Mouse (Mus musculus) urinary bladder, postnatal 10 days (tissue): Measurements from ENCODE around the gene Dcst1.

Experiments used
- DNase-seq: peaks from one replicate; pipeline ENCODE4 v3.0.0; 2022; ENCODE audit warnings: low spot score

The Dcst1 gene

DNA sequence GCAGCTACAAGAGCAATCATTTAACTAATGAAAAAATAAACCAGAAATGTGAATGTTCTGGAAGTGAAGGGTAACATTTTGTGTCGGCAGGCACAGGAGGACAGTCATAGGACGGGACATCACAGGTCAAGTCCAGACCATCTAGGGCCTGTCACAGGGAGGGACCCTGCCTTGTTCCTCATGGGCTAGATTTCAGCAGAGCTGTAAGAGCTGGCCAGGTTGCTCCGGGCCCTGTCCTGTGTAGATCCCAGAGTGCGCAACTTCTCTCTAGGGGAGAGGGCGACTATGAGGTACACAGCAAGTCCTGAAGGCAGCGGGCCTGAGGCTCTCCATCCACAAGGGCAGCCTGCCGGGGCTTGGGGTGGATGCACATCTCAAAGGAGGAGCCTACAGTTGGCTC, 3.4 kb downstream of the Dcst1 start, which contains the start of gene Dcst2:
Gene Dcst2, plus strand, starts transcription at position 301 of the 400 bp plus-strand sequence.
- DNase-seq: no peak

DNA sequence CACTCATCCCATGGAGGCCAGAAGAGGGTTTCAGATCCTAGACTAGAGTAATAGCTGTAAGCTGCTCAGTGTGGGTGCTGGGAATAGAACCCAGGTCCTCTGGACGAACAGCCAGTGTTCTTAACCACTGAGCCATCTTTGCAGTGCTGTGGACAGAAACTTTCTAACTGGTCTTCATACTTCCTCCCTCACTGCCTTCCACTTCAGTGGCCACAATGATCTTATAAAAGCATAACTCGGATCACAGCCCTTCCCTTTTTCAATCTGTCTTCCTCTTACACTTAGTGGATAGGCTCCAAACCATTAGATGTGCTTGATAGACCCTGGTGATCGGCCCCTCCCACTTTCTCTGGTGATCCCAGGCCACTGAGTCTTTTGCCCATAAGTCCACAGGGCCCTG, 4.8 kb downstream of the Dcst1 start:
- DNase-seq: no peak

DNA sequence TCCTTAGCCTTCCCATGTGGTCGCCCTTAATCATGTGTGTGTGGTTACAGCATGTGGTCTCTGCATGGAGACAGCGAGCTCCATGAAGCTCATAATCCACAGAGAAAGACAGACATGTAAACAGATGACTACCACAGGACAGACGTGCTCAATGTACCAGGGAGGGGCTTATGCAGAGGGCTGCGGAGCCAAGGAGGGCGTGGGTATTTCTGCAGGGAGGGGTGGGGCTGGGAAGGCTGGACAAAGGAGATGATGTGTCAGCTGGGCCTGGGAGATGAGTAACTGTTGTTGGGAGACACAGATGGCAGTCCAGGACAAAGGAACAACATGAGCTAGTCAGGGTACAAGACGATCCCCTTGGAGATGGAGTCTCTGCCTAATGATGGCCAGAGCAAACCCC, 5.4 kb downstream of the Dcst1 start:
- DNase-seq: no peak

DNA sequence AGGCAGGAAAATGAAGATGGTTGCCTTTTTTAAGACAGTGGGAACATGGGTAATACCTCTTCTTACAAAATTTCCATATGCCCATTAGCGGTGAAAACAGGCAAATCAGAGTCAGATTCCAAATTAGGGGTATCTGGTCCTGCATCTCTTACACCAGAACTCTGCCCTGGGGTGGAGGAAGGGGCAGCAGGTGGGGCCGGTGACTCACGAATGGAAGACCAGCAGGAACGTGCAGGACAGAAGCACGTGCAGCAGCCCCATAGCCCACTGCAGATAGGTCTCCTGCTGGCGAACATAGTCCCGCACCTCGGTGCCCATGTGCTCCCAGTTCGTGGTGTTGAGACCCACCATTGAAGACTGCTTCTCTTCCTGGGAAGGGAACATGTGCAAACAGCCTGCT, 9.0 kb downstream of the Dcst1 start:
- DNase-seq: no peak

DNA sequence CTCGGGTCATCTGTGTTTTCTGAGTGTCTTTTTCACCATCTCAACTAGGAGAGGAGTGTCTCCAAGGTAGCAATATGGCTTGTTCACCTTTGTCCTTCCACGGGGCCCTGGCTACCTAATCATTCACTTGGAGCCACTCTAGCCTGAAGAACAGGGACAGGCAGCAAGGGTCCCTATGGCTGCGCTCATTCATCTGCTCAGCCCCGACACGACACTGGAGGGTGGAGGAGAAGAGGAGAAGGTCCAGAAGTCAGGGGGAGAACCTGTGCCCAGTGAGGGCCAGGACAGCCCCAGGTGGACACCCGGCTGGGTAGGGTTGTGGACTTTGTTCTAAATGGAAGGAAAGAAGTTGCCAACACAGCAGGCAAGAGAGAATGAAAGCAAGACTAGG, 9.5 kb downstream of the Dcst1 start:
- DNase-seq: no peak

DNA sequence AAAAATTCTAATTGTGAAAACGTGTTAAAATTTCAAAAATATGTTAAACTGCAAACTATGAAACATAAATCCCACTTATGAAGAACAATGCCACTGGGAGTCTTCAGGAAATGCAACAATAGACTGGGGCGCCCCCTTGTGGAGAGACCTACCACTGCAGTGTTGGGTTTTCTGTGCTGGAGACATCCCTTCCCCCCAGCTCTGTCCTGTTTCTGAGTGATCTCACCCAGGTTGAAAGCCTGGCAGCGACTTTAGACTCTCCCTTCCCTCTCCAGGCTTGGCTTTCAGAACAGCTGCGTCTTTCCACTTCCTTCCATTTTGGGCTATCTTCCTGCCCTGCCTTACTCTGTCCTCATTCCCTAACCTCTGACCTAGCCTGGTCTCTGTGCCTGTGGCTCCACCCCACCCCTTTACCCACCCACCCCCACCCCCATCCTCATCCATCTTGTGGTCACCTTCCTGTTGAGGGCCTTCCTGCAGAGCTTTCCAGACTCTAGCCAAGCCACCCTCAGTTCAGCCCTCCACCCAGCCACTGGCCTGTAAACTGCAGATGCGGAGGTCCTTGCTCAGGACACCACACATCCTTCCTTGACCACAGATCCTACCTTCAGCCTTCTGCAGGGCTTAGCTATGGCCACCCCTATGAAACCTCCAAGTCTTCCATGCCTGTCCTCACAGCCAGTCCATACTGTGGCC, 10.1 kb downstream of the Dcst1 start:
- peak; percentile 56 for DNase-seq

DNA sequence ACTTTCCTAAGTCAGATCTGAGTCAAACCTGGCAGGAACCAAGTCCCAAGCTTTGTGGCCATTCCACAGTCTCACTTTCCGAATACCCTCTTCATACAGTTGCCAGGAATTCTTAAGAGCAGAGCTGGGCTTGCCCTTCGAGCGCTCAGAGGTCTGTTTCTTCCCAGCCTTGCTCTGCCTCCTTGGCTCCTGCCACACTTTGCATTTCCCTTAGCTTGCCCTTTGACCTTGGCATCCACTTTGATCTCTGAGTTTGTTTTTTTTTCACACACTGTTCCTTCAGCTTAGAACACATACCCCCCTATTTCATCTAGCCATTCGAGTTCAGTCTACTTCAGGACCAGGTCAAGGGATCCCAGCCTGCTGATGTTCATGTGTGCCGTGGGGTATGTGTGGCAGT, 13.8 kb downstream of the Dcst1 start:
- DNase-seq: no peak

DNA sequence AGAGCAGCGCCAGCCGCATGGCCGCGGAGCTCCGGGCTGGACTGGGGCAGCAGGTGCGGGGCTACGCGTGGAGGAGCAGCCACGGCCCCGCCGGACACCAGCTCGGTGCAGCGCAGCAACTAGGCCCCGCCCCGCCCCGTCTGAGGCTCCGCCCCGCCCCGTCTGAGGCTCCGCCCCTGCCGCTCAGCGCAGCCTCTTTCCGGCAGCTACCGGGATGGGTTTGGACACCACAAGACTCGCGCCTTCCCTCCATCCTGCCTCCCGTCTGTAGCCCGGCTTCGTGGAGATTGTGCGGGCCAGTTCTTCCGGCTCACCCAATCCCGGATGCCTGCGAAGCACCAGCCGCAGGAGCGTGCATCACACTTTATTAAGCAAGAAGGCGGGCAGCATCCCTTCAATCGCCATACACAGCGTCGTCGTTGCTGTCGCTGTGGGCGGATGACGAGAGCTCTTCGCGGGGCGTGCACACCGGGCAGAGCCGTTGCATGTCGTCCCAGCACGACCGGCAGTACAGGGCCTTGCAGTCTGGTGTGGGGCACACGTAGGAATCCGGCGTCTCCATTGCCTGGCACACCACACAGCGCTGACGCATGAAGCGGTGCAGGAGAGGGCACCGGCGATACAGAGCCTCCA, 15.1 kb downstream of the Dcst1 start, which contains the start of gene Adam15:
Gene Adam15, minus strand, starts transcription at position 128 of the 633 bp plus-strand sequence.
- peak; percentile 62 for DNase-seq

DNA sequence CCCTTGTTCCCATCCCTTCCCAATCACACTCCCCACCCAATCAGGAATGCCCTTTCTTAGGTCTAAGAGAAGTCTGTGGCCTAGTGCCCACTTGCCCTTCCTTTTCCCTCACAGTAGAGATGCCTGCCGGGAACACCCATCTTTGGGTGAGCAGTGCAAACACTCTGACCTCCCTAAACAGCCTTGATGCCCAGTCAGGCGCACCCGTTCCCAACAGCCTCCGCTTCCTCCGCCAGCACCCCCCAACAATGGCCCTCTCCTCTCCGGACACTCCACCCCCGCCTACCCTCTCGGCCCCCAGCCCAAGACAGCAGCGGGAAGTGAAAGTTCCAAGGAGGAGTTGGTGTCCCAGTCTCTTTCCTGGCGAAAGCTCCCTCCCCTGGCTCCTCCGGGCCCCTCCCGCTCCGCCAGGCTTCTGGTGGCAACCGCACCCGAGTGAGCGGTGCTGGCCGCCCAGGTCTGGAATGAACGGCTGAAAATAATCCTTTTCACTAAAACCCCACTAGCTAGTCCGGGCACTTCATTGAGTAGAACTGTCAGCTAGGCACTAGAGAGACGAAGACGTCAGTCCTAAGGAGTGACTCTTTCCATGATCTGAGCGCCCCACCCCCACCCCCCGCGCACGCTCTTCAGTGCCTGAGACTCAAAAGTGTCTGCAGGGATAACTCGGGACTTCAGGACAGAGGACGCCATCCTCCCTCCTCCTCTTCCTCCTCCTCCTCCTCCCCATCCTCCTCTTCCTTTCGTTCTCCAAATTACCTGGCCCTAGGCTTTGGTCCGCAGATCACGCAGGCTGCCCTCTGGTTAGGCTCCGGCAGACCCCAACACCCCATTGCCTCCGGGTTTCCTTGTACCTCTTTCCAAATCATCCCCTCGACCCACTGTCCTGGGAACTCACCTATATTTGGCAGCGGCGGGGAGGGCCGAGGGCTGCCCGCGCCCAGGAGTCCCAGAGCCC, 15.9 kb downstream of the Dcst1 start:
- no peak for DNase-seq

DNA sequence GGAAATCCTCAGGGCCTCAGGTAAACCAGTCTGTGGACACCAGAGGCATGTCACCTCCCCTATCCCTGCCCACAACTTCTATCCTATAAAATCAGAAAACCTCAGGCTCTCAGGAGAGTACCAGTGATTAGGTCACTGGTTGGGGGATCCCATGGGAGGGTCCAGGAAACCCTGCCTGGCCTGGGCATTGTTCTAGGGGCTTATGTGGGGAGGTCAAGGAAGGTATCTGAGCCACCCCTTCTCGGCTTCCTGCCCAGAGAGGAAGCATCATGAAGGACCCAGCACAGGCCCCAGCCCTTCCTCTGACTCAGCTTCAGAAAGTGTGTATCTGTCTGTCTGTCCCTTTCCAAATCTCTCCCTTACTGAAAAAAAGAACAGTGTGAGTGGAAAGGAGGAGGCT, 17.1 kb downstream of the Dcst1 start:
- DNase-seq: no peak

DNA sequence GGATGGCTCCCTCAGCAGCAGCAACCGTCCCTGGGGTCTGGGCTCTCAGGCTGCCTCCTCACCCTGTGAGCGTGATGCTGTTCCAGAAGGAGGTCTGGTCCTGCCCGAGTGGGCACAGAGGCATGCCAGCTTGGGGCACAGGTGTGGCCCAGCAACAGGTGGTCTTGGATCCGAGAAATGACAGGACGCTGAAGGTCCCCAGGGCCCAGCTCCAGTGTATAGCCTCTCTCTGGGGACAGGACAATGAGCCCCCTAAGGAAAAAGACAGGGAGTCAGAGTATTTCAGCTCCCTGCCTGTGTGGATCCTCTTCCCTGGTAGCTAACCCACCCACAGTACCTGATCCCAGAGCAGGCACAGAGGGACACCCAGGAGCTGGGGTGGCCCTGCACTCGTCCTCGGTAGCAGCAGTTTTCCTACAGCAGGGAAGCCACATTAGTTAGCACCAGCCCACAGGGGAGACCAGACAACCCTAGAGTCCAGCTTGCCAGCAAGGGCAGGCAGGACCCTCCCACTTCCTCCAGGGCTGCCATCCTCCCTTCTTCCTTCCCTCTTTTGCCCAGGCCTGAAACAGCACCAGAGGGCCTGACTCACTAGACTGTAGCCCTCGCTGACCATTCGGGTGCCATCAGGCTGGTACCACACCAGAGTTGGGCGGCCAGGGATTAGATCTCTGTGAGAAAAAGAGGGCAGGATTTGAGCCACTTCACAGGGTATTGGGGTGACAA, 18.1 kb downstream of the Dcst1 start:
- no peak for DNase-seq

DNA sequence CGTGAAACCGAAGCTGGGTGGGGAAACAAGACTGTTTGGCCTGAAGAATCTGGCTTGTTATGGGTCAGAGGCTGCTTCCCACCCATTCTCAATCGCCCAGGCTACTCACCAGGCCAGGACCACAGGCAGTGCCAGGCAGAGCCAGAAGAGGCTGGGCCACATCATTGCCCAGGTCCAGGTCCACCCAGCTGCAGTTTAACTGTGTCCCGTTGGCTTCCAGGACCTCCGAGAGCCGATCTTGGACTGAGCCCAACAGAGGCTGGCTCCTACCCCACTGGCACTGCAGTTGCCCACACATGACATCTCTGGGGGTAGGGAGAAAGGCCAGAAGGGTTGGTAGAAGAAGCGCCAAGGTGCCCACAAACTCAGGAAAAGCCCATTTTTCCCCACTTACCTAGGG, 21.8 kb downstream of the Dcst1 start:
- DNase-seq: no peak

DNA sequence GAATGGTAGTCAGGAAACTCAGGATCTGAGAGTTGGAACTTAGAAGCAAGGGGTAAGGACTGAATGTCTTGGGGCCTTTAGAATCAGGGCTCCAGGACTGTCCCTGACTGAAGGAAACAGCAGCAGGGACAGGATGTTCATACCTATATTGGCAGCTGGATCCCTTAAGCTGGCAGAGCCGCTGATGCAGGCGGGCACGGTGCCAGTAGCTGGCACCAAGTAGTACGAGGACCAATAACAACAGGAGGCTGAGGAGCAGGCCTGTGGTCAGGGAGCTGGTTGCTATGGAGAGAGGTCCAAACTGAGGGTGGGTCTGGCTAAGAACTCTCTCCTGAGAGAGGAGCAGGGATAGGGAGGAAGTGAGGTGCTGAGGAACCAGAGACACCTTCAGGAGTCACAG, 23.3 kb downstream of the Dcst1 start:
- no peak for DNase-seq

DNA sequence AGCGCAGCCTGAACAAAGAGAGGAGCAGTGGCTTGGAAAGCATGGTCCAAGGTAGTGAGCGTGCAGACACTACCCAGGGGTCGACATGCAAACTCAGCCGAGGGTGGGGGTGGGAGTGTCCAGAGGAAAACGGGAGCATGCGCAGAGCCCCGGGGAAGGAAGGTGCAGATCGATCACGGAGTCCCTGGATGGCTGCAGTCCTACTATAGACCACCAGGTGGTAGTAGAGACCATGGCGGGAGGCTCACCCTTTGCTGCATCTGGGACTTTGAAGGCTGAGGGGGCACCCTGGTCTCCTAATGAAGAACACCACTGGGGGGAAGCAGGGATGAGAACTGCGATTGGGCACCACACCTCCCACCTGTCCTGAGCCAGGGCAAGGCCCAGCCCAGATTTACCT, 24.6 kb downstream of the Dcst1 start:
- peak; percentile 54 for DNase-seq

DNA sequence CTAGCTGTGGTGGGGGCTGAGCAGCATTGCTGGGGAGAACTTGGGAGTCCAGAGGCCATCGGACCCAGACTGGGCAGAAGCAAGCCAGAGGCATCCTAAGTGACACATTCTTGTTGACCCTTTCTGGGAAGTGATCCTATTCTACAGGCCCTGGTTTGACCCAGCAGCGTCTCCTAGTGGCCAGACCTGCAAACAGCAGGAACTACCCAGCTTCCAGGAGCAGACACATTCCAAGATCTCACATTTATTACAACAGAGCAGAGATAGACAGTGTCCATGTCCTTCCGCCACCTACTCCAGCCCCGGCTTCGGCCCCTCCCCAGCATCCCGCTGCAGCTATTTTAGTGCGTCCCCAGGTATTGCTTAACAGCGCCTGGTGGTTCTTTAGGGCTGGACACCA, 25.6 kb downstream of the Dcst1 start:
- no peak for DNase-seq

DNA sequence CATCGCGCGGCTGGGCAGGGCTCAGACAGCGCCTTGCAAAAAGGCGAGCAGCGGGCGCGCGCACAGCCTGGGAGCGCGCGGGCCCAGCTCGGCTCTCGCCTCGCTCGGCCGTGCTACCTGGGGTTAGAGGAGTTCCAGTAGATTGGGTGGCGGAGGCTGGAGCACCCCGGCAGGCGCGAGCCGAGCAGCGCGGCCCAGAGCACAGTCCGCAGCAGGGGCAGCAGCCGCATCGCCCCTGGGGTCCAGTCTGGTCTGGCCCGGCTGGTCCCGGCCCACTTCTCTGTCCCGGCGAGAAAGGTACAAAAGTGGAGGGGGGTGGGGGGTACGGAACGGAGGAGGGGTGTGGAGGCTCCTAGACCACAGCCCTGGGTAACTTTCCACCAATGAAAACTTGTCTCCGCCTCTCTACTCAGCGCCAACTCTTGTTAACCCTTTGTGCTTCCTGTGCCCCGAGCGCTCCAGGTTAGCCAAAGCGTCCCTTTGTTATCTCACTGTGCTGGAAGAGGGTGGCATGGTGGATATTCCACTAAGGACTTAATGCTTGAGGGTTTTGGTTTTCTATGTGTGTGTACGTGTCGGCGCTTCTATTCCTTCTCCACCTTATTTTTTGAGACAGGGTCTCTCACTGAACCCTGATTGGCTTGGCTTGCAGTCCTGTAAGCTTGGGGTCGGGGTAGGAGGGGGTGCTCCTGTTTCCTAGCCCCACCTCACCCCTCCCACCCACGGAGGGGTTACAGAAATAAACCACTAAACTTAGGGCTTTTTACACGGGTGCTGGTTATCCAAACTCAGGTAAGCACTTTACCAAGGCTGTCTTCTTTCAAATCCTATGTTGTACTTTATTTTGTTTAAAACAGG, 27.1 kb downstream of the Dcst1 start, which contains the start of gene Efna4:
Gene Efna4, minus strand, starts transcription at position 308 of the 858 bp plus-strand sequence.
- DNase-seq: no peak

DNA sequence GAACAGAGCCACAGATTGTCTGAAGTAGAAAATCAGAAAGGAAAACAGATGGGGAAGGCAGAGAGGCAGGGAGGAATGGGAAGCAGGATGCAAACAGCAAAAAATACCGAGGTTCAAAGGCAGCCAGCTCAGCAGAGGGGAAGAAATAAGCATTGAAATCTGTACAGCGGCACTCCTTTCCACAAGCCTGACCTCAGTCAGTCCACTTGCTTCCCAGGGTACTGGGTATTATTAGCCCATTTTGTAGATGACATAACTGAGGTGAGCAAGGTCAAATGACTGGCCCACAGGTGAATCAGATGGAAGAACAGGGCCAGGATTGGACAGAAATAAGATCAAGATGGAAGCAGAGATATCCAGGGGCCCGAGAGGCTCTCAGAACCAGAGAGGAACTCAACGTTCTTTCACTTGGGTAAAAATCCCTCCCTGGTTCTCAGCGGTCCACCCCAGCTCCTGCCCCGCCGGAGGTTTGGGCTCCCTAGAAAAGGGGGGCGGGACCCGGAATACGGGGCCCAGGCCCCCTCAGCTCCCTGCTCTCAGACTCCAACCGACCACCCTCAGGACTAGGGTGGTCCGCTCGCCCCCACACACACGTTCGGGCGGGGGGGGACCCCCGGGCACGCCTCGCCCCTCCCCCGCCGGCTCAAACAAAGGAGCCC, 27.9 kb downstream of the Dcst1 start:
- DNase-seq: no peak

DNA sequence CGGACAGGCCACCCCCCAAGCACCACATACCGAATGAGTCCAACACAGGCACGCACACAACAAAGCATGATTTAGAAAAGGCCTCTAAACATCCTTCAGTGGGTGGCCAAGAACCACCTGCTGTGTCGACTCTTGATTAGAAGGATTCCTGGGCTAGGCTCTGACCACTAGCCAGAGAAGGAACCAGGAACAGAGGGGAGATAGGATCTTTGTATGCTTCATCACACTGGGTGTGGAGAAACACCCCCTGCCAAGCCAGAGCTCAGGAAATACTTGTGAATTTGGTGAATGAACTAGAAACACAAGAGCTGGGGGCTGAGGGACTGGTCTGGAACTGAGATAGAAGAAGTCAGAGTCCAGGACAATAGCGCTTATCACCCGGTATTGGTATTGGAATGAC, 28.5 kb downstream of the Dcst1 start:
- no peak for DNase-seq

DNA sequence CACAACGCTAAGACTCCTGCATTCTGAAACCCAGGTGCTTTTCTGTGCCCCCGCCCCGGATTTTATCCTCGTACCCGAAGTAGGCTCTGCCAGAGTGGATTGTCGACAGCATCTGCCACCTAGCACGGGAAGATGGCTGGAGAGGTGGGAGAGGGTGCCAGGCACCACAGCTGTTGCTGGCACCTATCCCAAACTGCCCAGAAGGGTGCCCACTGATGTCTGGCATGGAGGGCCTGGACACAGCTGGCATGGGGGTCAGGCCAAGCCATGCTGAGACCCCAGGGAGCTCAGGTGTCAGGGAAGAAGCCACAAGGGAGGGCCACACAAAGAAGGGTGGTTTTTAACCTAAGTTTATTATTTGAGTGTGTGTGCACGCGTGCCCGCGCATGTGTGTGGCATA, 32.0 kb downstream of the Dcst1 start:
- DNase-seq: no peak

DNA sequence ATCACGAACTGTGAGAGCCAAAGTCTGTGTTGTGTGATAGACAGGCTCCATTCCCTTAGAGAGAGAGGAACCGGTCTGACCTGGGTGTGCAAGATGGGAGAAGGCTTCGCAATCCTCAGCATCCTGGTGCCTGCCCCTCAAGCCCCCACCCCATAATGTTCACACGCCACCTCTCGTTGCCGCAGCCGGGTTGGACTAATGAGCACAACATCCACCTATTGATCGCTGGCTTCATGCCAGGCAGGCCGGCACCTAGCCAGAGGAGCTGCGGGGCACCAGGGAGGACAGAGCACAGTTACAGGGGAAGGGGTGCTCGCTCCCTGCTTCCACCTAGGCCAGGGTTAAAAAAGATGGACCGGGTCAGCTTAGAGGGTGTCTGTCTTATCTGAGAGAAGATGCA, 32.6 kb downstream of the Dcst1 start:
- no peak for DNase-seq

DNA sequence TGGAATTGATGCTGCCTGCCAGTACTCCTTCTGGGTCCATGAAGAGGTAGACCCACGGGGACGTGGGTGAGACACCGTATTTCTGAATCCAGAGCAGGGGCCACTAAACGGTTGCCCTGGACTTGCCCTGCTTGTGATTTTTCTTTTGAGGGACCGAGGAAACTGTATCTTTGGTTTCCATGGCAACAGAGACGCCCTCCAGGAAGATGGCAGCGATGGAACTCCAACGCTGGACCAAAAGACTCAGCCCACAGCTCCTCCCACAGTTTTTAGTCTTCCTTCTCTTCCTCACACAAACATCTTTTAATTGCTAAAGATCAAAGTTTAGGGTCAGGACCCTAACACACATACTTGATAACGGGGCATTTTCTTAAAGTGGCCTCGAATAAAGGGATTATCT, 33.0 kb downstream of the Dcst1 start:
- no peak for DNase-seq
